Mouse (Mus musculus) intestine, embryonic 14.5 days (tissue): ENCODE measurements around the gene Gtf2h3. TPM values are rescaled to one million over a fixed set of nuclear protein-coding genes. Genes with fewer than 3 reads are reported as not detected.
"Not testable (repeated sequence)": the region's sequence is repeated elsewhere in the genome, so short reads cannot be mapped to it uniquely, and the experiment has no call there.

Experiments
- ATAC-seq: fragments of 200-750 bp; cut with Nextera tagmentation; replicated peaks from 2 replicates; pipeline ENCODE4 v1.8.0; 2017; ENCODE audit warnings: low read depth, moderate number of reproducible peaks, moderate TSS enrichment, moderate library complexity; ENCODE audit not compliant: low FRiP score, low TSS enrichment
- DNase-seq: peaks from one replicate; pipeline ENCODE4 v3.0.0-alpha.2; 2018; ENCODE audit warnings: low spot score
- H3K27ac ChIP-seq: fragments of 300-500 bp; sonication (generic); 2 replicates; pipeline ENCODE4 v1.5.1; 2014; ENCODE audit warnings: low read depth, mild to moderate bottlenecking, control low read depth
- H3K27me3 ChIP-seq: fragments of 300-500 bp; sonication (generic); replicated peaks from 2 replicates; pipeline ENCODE4 v1.6.1; 2014; ENCODE audit warnings: low read length, control low read depth; ENCODE audit not compliant: control insufficient read depth, insufficient read depth
- H3K36me3 ChIP-seq: fragments of 300-500 bp; sonication (generic); 2 replicates; pipeline ENCODE4 v1.6.1; 2014; ENCODE audit warnings: low read length, control low read depth; ENCODE audit not compliant: control insufficient read depth, insufficient read depth
- H3K4me1 ChIP-seq: fragments of 300-500 bp; sonication (generic); replicated peaks from 2 replicates; pipeline ENCODE4 v1.6.1; 2014; ENCODE audit warnings: low read length, control low read depth, mixed read lengths; ENCODE audit not compliant: control insufficient read depth, insufficient read depth
- H3K4me2 ChIP-seq: fragments of 300-500 bp; sonication (generic); 2 replicates; pipeline ENCODE4 v1.6.1; 2014; ENCODE audit warnings: low read length
- H3K4me3 ChIP-seq: fragments of 300-500 bp; sonication (generic); 2 replicates; pipeline ENCODE4 v1.5.1; 2014; ENCODE audit warnings: low read depth, low read length, control low read depth, mixed read lengths
- H3K9ac ChIP-seq: fragments of 300-500 bp; sonication (generic); 2 replicates; pipeline ENCODE4 v1.6.1; 2014; ENCODE audit warnings: mild to moderate bottlenecking, low read length
- H3K9me3 ChIP-seq: fragments of 300-500 bp; sonication (generic); 2 replicates; pipeline ENCODE4 v1.6.1; 2016; ENCODE audit warnings: low read length, control low read depth; ENCODE audit not compliant: control insufficient read depth
- WGBS: fragments of 180-500 bp; shearing (Covaris S2); extraction: QIAGEN DNeasy Blood & Tissue Kit; methylation state at CpG from one replicate; pipeline ENCODE4 v1.1.7; 2014; 5-methylcytosine and 5-hydroxymethylcytosine counted together
- polyA plus RNA-seq: library from polyadenylated mRNA; unstranded; fragments of >200 nt; fragmentation: Nextera tagmentation; extraction: Ambion mirVana; gene quantifications from 2 replicates; pipeline ENCODE4 v1.2.1, GENCODE M21; 2014

Gtf2h3 gene
- polyA plus RNA-seq, 1 experiment from 2014 or later: 75.5 TPM

- Histone ChIP-seq H3K4me2 (no peak overlapping the region), H3K4me3 (no peak overlapping the region), H3K9me3 (no peaks in the 10 kb centered on the region), H3K9ac (no peak overlapping the region), H3K36me3 (peaks cover 16% of the 10 kb centered on the region), H3K27me3 (no peaks in the 10 kb centered on the region), H3K4me1 (peaks cover 15% of the 10 kb centered on the region; the same call in 1 of the 2 replicates), H3K27ac (no peak overlapping the region)
- WGBS: 72% methylated on average over 15 of the region's 16 CpGs
- ATAC-seq (no peak), DNase-seq (peak; percentile 55)
Measured at GRCm38 (mm10) chr5:124538813-124539792, 39.8 kb upstream of the Gtf2h3 start.

DNA sequence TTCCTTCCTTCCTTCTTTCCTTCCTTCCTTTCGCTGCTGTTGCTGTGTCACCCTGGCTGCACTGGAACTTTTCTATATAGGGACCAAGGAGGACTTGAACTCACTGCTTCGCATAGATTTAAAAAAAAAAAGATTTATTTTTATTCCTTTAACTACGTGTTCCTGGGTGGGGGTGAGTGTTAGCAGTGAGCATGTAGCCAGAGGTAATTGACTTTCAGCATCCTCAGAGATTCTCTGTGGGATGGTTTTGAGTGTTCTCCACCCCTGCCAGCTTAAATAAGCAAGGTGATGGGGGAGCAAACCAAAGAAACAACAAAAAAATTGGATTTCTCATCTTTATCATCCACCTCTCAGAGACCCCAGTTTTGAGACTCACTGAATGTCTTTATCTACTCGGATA is 39.0 kb upstream of the Gtf2h3 start:
- peak overlapping the region; percentile 57; the same call in 1 of the 2 replicates for H3K27ac ChIP-seq
- peak overlapping the region; percentile 92 for H3K9ac ChIP-seq
- peaks cover 24% of the 10 kb centered on the region for H3K36me3 ChIP-seq
- peaks cover 15% of the 10 kb centered on the region; the same call in 1 of the 2 replicates for H3K4me1 ChIP-seq
- no peaks in the 10 kb centered on the region for H3K27me3 ChIP-seq
- ATAC-seq (no peak), DNase-seq (no peak)
- H3K9me3 ChIP-seq: no peaks in the 10 kb centered on the region
- 77% methylated on average over 4 of the region's 4 CpGs for WGBS
- H3K4me2 ChIP-seq: peak overlapping the region; percentile 41
- peak overlapping the region; percentile 95 for H3K4me3 ChIP-seq

- WGBS: under 1% methylated on average over 35 of the region's 35 CpGs
Measured at GRCm38 (mm10) chr5:124540383-124540786, 38.6 kb upstream of the Gtf2h3 start, which contains the start of gene Tmed2. Gene Tmed2 (plus strand): TSS chr5:124540695.

DNA sequence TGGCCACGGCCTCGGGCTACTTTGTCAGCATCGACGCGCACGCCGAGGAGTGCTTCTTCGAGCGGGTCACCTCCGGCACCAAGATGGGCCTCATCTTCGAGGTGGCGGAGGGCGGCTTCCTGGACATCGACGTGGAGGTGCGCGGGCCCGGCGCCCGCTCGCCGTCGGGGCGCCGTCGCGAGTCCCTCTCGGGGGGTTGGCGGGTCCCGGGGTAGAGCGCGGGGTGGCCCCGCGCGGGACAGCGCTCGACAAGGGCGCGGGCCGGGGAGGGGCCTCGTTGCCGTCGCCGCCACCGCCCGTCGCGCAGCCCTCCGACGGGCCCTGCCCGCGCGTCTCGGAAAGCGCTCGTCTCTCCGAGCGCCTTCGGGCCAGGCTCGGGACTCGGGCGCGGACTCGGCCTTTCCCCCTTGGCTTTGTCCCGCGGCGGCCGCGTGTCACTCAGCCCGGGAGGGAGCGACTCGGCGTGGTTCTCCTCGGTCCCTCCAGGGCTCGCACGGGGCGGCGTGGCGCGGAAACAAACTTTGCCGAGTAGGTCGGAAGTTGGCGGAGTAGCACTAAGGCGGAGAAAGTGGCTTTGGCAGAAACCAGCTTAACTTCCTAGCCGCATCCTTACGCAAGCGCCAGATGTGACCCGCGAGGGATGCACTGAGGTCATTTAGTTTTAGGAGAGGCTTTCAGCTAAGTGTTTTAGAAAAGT is 37.9 kb upstream of the Gtf2h3 start:
- Histone ChIP-seq H3K4me3 (peak overlapping the region; percentile 95), H3K27ac (peak overlapping the region; percentile 83), H3K9me3 (no peaks in the 10 kb centered on the region), H3K4me1 (peaks cover 15% of the 10 kb centered on the region; the same call in 1 of the 2 replicates), H3K27me3 (no peaks in the 10 kb centered on the region), H3K4me2 (peak overlapping the region; percentile 73), H3K36me3 (peaks cover 35% of the 10 kb centered on the region), H3K9ac (peak overlapping the region; percentile 92)
- ATAC-seq: peak; percentile 65
- under 1% methylated on average over 76 of the region's 89 CpGs for WGBS
- peak; percentile 80 for DNase-seq

More at GRCm38 (mm10) chr5:124540383-124540786, 38.6 kb upstream of the Gtf2h3 start, which contains the start of gene Tmed2:
- Histone ChIP-seq H3K27ac (peak within 1 kb of the TSS; percentile 83), H3K9ac (peak within 1 kb of the TSS; percentile 92), H3K4me2 (peak within 1 kb of the TSS; percentile 73), H3K4me1 (peaks cover 15% of the 10 kb centered on the region; the same call in 1 of the 2 replicates), H3K36me3 (peaks cover 29% of the 10 kb centered on the region), H3K27me3 (no peaks in the 10 kb centered on the region), H3K9me3 (no peaks in the 10 kb centered on the region), H3K4me3 (peak within 1 kb of the TSS; percentile 95)
- ATAC-seq (peak; percentile 94), DNase-seq (peak; percentile 92)

- WGBS: 11% methylated on average over 8 of the region's 8 CpGs
- H3K9ac ChIP-seq: peak overlapping the region; percentile 92
- H3K27me3 ChIP-seq: no peaks in the 10 kb centered on the region
- H3K4me3 ChIP-seq: peak overlapping the region; percentile 95
- peak overlapping the region; percentile 83 for H3K27ac ChIP-seq
- peaks cover 41% of the 10 kb centered on the region for H3K36me3 ChIP-seq
- H3K9me3 ChIP-seq: no peaks in the 10 kb centered on the region
- DNase-seq (no peak), ATAC-seq (no peak)
- H3K4me2 ChIP-seq: peak overlapping the region; percentile 73
- H3K4me1 ChIP-seq: peaks cover 13% of the 10 kb centered on the region; the same call in 1 of the 2 replicates
Measured at GRCm38 (mm10) chr5:124541602-124541973, 37.4 kb upstream of the Gtf2h3 start.

DNA sequence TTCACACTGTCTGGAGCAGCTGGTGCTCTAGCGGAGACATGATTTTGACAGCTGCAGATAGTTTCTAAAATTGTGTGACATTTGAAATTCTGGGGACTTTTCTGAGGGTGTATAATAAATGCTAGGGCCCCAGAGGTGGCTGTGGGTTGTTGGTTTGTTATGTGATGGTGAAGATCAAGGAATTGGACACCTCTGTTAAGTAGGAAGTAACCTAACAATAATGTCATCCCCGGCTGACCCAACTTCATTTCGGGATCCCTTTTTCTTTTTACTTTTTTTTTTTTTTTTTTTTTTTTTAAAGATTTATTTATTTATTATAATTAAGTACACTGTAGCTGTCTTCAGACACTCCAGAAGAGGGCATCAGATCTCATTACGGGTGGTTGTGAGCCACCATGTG is 28.2 kb upstream of the Gtf2h3 start:
- 76% methylated on average over 4 of the region's 4 CpGs for WGBS
- DNase-seq, H3K4me3 ChIP-seq, H3K27me3 ChIP-seq, H3K9ac ChIP-seq, H3K9me3 ChIP-seq, H3K4me1 ChIP-seq, ATAC-seq, H3K4me2 ChIP-seq, H3K27ac ChIP-seq: not testable (repeated sequence)
- H3K36me3 ChIP-seq: peaks cover 50% of the 10 kb centered on the region

DNA sequence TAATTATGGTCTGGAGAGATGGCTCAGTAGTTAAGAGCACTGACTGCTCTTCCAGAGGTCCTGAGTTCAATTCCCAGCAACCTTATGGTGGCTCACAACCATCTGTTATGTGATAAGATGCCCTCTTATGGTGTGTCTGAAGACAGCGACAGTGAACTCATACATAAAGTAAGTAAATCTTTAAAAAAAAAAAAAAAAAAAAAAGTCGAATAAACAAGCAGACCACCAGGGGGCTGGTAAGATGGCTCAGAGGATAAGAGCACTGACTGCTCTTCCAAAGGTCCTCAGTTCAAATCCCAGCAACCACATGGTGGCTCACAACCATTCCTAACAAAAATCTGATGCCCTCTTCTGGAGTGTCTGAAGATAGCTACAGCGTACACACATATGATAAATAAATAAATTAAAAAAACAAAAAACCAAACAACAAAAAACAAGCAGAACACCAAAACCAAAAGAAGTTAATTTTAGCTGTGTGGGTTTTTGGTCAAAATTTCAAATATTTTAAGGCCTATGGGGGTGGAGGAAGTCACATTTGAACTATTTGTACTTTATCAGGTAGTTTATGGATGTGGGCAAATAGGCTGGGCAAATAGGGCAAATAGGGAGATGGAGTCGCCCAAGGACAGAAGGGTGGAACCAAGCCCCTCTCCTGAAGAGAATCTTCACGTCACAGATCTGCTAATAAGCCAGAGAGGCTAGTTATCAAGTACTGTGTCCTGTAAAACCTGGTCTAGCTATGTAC is 27.4 kb upstream of the Gtf2h3 start:
- peaks cover 47% of the 10 kb centered on the region for H3K36me3 ChIP-seq
- ATAC-seq, H3K4me1 ChIP-seq, H3K9ac ChIP-seq, DNase-seq, H3K27ac ChIP-seq, H3K27me3 ChIP-seq, H3K9me3 ChIP-seq: not testable (repeated sequence)
- H3K4me2 ChIP-seq: peak overlapping the region; percentile 77
- H3K4me3 ChIP-seq: peak overlapping the region; percentile 67
- WGBS: 26% methylated on average over 5 of the region's 5 CpGs

GRCm38 (mm10) chr5:124552094-124552472 is 26.9 kb upstream of the Gtf2h3 start:
- H3K9ac ChIP-seq: peak overlapping the region; percentile 64
- no peaks in the 10 kb centered on the region for H3K27me3 ChIP-seq
- peak overlapping the region; percentile 77 for H3K4me2 ChIP-seq
- 11% methylated on average over 9 of the region's 9 CpGs for WGBS
- DNase-seq (peak; percentile 59), ATAC-seq (peak; percentile 21)
- H3K27ac ChIP-seq: peak overlapping the region; percentile 72
- peaks cover 9% of the 10 kb centered on the region; the same call in 1 of the 2 replicates for H3K4me1 ChIP-seq
- peak overlapping the region; percentile 67 for H3K4me3 ChIP-seq
- H3K36me3 ChIP-seq: peaks cover 47% of the 10 kb centered on the region
- H3K9me3 ChIP-seq: no peaks in the 10 kb centered on the region
